Mouse (Mus musculus) testis, adult 2 months (tissue): Measurements from ENCODE around the gene Amotl2. TPM values are rescaled to one million over a fixed set of nuclear protein-coding genes. Genes with fewer than 3 reads are reported as not detected.

Experiments used
- H3K27ac ChIP-seq: fragments of 200-500 bp; 2 replicates; pipeline ENCODE4 v1.5.1; 2012; ENCODE audit warnings: low read depth, low read length; ENCODE audit not compliant: control insufficient read depth, insufficient read depth
- H3K27me3 ChIP-seq: fragments of 200-500 bp; 2 replicates; pipeline ENCODE4 v1.6.1; 2012; ENCODE audit warnings: mild to moderate bottlenecking, low read length, moderate library complexity; ENCODE audit not compliant: control insufficient read depth, insufficient read depth
- H3K36me3 ChIP-seq: fragments of 200-500 bp; 2 replicates; pipeline ENCODE4 v1.6.1; 2012; ENCODE audit warnings: mild to moderate bottlenecking, low read length; ENCODE audit not compliant: control insufficient read depth, insufficient read depth
- H3K4me1 ChIP-seq: fragments of 200-500 bp; 2 replicates; pipeline ENCODE4 v1.6.1; 2012; ENCODE audit warnings: low read length; ENCODE audit not compliant: control insufficient read depth, insufficient read depth
- H3K4me3 ChIP-seq: fragments of 200-500 bp; 2 replicates; pipeline ENCODE4 v1.5.1; 2012; ENCODE audit warnings: low read depth, mild to moderate bottlenecking, low read length, moderate library complexity, mixed read lengths; ENCODE audit not compliant: control insufficient read depth
- CTCF ChIP-seq: fragments of 200-500 bp; IDR thresholded peaks from 2 replicates; pipeline ENCODE4 v1.5.1; 2012; ENCODE audit warnings: low read depth, mild to moderate bottlenecking, inconsistent platforms, low read length, moderate library complexity; ENCODE audit not compliant: control insufficient read depth, insufficient read depth, insufficient replicate concordance
- POLR2A ChIP-seq: fragments of 200-500 bp; IDR thresholded peaks from 2 replicates; pipeline ENCODE4 v1.6.1; 2012; ENCODE audit warnings: low read depth, mild to moderate bottlenecking, inconsistent platforms, low read length, moderate library complexity; ENCODE audit not compliant: control insufficient read depth
- polyA plus RNA-seq: library from polyadenylated mRNA; depleted of rRNA; stranded (reverse); fragments of >200 nt; gene quantifications from 2 replicates; pipeline ENCODE4 v1.2.3, GENCODE M21; 2012

Amotl2 gene
- polyA plus RNA-seq, 1 experiment = 2.6 TPM

GRCm38 (mm10) chr9:102719085-102719484, 2.6 kb downstream of the Amotl2 start:
- TF ChIP-seq POLR2A = no peak
- TF ChIP-seq CTCF = no peak
- Histone ChIP-seq H3K27me3 (peaks cover 6% of the 10 kb centered on the region), H3K4me3 (peak overlapping the region; percentile 88), H3K4me1 (peaks cover 9% of the 10 kb centered on the region), H3K27ac (no peak overlapping the region), H3K36me3 (no peaks in the 10 kb centered on the region)

GRCm38 (mm10) chr9:102719936-102720566, 3.6 kb downstream of the Amotl2 start:
- Histone ChIP-seq H3K4me1 (peaks cover 9% of the 10 kb centered on the region), H3K27ac (no peak overlapping the region), H3K27me3 (peaks cover 6% of the 10 kb centered on the region), H3K36me3 (no peaks in the 10 kb centered on the region), H3K4me3 (no peak overlapping the region)
- no peak for TF ChIP-seq POLR2A
- TF ChIP-seq CTCF = no peak

GRCm38 (mm10) chr9:102720567-102721167, 4.2 kb downstream of the Amotl2 start:
- H3K4me3 ChIP-seq = no peak overlapping the region
- no peak for TF ChIP-seq POLR2A
- no peak for TF ChIP-seq CTCF
- peaks cover 6% of the 10 kb centered on the region for H3K27me3 ChIP-seq
- no peaks in the 10 kb centered on the region for H3K36me3 ChIP-seq
- no peak overlapping the region for H3K27ac ChIP-seq
- peaks cover 9% of the 10 kb centered on the region for H3K4me1 ChIP-seq

- H3K27ac ChIP-seq = no peak overlapping the region
- H3K4me1 ChIP-seq = peaks cover 11% of the 10 kb centered on the region
- TF ChIP-seq POLR2A = no peak
- no peak for TF ChIP-seq CTCF
- H3K36me3 ChIP-seq = no peaks in the 10 kb centered on the region
- H3K27me3 ChIP-seq = peaks cover 6% of the 10 kb centered on the region
- no peak overlapping the region for H3K4me3 ChIP-seq
These were observed 5.0 kb downstream of the Amotl2 start for GRCm38 (mm10) chr9:102721406-102721978.

- H3K27me3 ChIP-seq = 0 out of 2 replicates have a peak, but pooled peaks cover under 1% of the 10 kb centered on the region
- H3K36me3 ChIP-seq = no peaks in the 10 kb centered on the region
- no peak for TF ChIP-seq POLR2A
- no peak for TF ChIP-seq CTCF
- H3K4me1 ChIP-seq = peaks cover 8% of the 10 kb centered on the region
- H3K27ac ChIP-seq = no peak overlapping the region
- H3K4me3 ChIP-seq = no peak overlapping the region
These were observed 5.6 kb downstream of the Amotl2 start for GRCm38 (mm10) chr9:102722071-102722561.

GRCm38 (mm10) chr9:102722750-102723149, 6.3 kb downstream of the Amotl2 start:
- H3K4me3 ChIP-seq = no peak overlapping the region

GRCm38 (mm10) chr9:102723241-102723709, 6.8 kb downstream of the Amotl2 start:
- no peaks in the 10 kb centered on the region for H3K36me3 ChIP-seq
- no peak overlapping the region for H3K27ac ChIP-seq
- H3K4me3 ChIP-seq = no peak overlapping the region

More at GRCm38 (mm10) chr9:102722750-102723149, 6.3 kb downstream of the Amotl2 start:
- Histone ChIP-seq H3K4me1 (peaks cover 8% of the 10 kb centered on the region), H3K27me3 (no peaks in the 10 kb centered on the region), H3K27ac (no peak overlapping the region), H3K36me3 (no peaks in the 10 kb centered on the region)
- no peak for TF ChIP-seq CTCF
- TF ChIP-seq POLR2A = no peak

More at GRCm38 (mm10) chr9:102723241-102723709, 6.8 kb downstream of the Amotl2 start:
- no peaks in the 10 kb centered on the region for H3K27me3 ChIP-seq
- TF ChIP-seq CTCF = no peak
- no peak for TF ChIP-seq POLR2A
- H3K4me1 ChIP-seq = peaks cover 8% of the 10 kb centered on the region
